Mouse (Mus musculus): ENCODE results near the gene Gga1.

Gga1 gene

GRCm38 (mm10) chr15:78914091-78914822, 37.3 kb downstream of the Gga1 start:
- peak; percentile 57 for DNase-seq (ENCODE audit: low spot score)

- DNase-seq (ENCODE audit: low spot score) = no peak
Observed at GRCm38 (mm10) chr15:78914823-78915659, 38.1 kb downstream of the Gga1 start.

- DNase-seq (ENCODE audit: low spot score) = peak; percentile 94
Observed at GRCm38 (mm10) chr15:78915660-78916017, 38.6 kb downstream of the Gga1 start.

GRCm38 (mm10) chr15:78916052-78916826, 39.2 kb downstream of the Gga1 start:
- no peak for DNase-seq (ENCODE audit: low spot score)

GRCm38 (mm10) chr15:78918126-78918525, 41.1 kb downstream of the Gga1 start:
- DNase-seq (ENCODE audit: low spot score) = no peak

- no peak for DNase-seq (ENCODE audit: low spot score)
Observed at GRCm38 (mm10) chr15:78919914-78920313, 42.9 kb downstream of the Gga1 start.

GRCm38 (mm10) chr15:78922700-78923099, 45.7 kb downstream of the Gga1 start:
- no peak for DNase-seq (ENCODE audit: low spot score)

GRCm38 (mm10) chr15:78923585-78923984, 46.6 kb downstream of the Gga1 start:
- DNase-seq (ENCODE audit: low spot score) = peak; percentile 27

GRCm38 (mm10) chr15:78925129-78925528, 48.1 kb downstream of the Gga1 start:
- DNase-seq (ENCODE audit: low spot score) = no peak

GRCm38 (mm10) chr15:78926021-78926919, 49.3 kb downstream of the Gga1 start, which contains the start of gene Lgals1:
Gene Lgals1 (plus strand): TSS chr15:78926725.
- peak; percentile 89 for DNase-seq (ENCODE audit: low spot score)

- DNase-seq (ENCODE audit: low spot score) = no peak
Observed at GRCm38 (mm10) chr15:78927021-78927787, 50.2 kb downstream of the Gga1 start.

GRCm38 (mm10) chr15:78927788-78928457, 50.9 kb downstream of the Gga1 start:
- DNase-seq (ENCODE audit: low spot score) = peak; percentile 83

- no peak for DNase-seq (ENCODE audit: low spot score)
Observed at GRCm38 (mm10) chr15:78928539-78928938, 51.5 kb downstream of the Gga1 start.

- DNase-seq (ENCODE audit: low spot score) = no peak
Observed at GRCm38 (mm10) chr15:78930192-78930706, 53.3 kb downstream of the Gga1 start.

GRCm38 (mm10) chr15:78930801-78931426, 53.9 kb downstream of the Gga1 start:
- no peak for DNase-seq (ENCODE audit: low spot score)

GRCm38 (mm10) chr15:78931577-78931976, 54.6 kb downstream of the Gga1 start:
- DNase-seq (ENCODE audit: low spot score) = no peak

GRCm38 (mm10) chr15:78934784-78935320, 57.9 kb downstream of the Gga1 start, which contains the start of gene Nol12:
Gene Nol12 (plus strand): TSS chr15:78934933.
- DNase-seq (ENCODE audit: low spot score) = peak; percentile 97

GRCm38 (mm10) chr15:78936403-78936802, 59.4 kb downstream of the Gga1 start:
- DNase-seq (ENCODE audit: low spot score) = no peak

GRCm38 (mm10) chr15:78937311-78937710, 60.3 kb downstream of the Gga1 start:
- DNase-seq (ENCODE audit: low spot score) = no peak

Data from embryo, embryonic 10.5 days (tissue).